Mouse (Mus musculus): ENCODE results near the gene Arhgap15. TPM values are rescaled to one million over a fixed set of nuclear protein-coding genes. Genes with fewer than 3 reads are reported as not detected.

The Arhgap15 gene
- polyA plus RNA-seq, 1 experiment from 2014 or later = 0.38 TPM

DNA sequence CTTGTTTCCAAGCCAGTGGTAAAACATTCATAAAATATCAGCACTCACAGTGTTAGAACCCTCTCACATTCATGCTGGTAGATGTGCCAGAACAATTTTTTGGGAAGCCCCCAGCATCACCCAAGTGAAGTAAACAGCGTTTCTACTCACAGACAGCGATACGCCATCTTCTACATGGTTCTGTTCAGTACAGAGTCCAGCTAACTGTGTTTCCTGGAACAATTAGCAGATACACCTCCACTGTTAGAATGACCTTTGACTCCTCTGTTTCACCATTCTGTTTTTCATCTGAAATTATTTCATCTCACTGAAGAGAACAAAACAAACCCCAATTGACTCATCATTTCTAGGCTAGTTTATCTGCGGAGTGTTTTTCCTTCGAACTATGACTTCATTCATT is 394.0 kb downstream of the Arhgap15 start:
- WGBS = 95% methylated on average over 5 of the region's 5 CpGs
- H3K36me3 ChIP-seq (replicated peaks) = no peaks in the 10 kb centered on the region
- no peak for ATAC-seq (ENCODE audit: low FRiP score)
- no peak overlapping the region for H3K27ac ChIP-seq
- H3K4me1 ChIP-seq = no peaks in the 10 kb centered on the region
- no peak overlapping the region for H3K4me3 ChIP-seq (replicated peaks)
- no peak overlapping the region for H3K4me2 ChIP-seq
- no peaks in the 10 kb centered on the region for H3K9me3 ChIP-seq
- H3K27me3 ChIP-seq = no peaks in the 10 kb centered on the region
- H3K9ac ChIP-seq = no peak overlapping the region

DNA sequence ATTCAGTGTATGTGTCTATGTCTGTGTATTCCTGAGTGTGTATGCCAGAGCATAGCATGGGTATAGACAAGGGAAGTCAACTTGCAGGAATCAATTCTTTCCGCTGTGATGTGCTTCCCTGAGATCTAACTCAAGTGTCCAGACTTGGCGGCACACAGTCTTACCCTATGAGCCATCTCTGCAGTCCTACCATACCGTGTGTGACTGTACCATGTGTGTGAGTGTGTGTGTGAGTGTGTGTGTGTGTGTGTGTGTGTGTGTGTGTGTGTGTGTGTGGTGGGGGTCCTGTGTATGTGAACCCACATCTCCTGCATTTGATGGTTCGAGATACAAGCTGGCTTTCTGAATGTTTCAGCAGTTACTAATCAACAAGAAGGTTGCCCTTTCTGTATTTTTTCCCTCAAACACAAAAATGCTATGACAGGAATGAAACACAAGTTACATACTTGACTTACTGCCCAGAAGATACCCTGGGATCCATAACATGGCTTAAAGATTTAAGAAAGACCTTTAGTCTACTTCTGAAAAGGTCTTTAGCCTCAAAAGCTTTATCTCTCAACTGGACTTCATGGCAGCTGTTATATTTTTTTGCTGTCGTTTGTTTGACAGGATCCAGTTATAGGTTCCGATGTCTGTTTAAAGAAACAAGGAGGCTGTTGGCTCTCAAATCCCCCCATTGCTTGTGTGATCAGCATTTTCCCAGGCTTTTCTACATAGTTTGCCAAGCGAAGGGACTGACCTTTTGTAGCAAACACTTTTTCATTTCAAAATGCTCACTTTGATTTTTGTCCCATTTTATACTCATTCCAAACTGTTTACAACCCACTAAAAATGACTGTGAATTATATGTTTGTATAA is 397.7 kb downstream of the Arhgap15 start:
- ATAC-seq (ENCODE audit: low FRiP score) = no peak
- Histone ChIP-seq H3K27me3 (no peaks in the 10 kb centered on the region), H3K9me3 (no peaks in the 10 kb centered on the region), H3K36me3 (replicated peaks) (no peaks in the 10 kb centered on the region), H3K4me3 (replicated peaks) (no peak overlapping the region), H3K4me1 (no peaks in the 10 kb centered on the region), H3K4me2 (no peak overlapping the region), H3K9ac (no peak overlapping the region), H3K27ac (no peak overlapping the region)
- WGBS = 91% methylated on average over 7 of the region's 7 CpGs

DNA sequence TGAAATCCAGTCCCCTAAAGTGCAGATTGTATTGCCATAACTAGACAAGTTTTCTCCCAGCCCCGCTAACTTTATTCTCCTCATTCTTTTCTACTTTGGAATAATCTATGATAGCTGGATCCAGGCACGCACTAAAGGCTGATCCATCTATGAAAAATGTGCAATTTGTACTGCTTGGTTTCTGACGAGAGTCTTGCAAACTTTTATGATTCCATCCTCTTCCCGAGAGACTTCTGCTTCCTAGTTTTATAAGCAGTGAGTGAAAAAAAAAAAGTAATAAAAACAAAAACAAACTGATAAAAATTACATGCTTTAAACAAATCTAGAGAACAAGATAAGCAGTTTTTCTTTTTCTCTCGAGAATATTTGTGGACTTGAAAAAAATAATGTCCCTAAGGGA is 398.9 kb downstream of the Arhgap15 start:
- no peak overlapping the region for H3K4me3 ChIP-seq (replicated peaks)
- H3K36me3 ChIP-seq (replicated peaks) = no peaks in the 10 kb centered on the region
- no peaks in the 10 kb centered on the region for H3K27me3 ChIP-seq
- H3K4me2 ChIP-seq = no peak overlapping the region
- no peaks in the 10 kb centered on the region for H3K4me1 ChIP-seq
- no peaks in the 10 kb centered on the region for H3K9me3 ChIP-seq
- ATAC-seq (ENCODE audit: low FRiP score) = no peak
- 83% methylated on average over 5 of the region's 5 CpGs for WGBS
- H3K27ac ChIP-seq = no peak overlapping the region
- no peak overlapping the region for H3K9ac ChIP-seq

DNA sequence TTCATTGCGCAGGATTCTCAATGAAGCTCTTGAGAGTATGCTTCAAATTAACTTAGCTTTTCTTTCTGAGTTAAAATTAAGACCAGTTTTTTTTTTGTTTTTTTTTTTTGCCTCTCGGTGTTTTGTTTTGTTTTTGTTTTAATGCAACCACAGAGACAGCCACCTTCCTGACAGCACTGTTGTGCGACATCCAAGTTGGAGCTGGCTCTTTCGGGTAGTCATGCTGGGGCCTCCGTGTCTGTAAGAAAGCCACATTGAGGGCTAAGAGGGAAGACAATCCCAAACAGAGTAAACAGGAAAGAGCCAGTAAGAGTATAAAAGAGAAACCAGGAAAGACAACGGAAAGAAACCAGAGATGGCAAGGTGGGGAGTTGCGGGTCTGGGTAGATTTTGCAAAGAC is 399.3 kb downstream of the Arhgap15 start:
- Histone ChIP-seq H3K36me3 (replicated peaks) (no peaks in the 10 kb centered on the region), H3K4me3 (replicated peaks) (no peak overlapping the region), H3K4me1 (no peaks in the 10 kb centered on the region), H3K4me2 (no peak overlapping the region), H3K9me3 (no peaks in the 10 kb centered on the region), H3K9ac (no peak overlapping the region), H3K27me3 (no peaks in the 10 kb centered on the region), H3K27ac (no peak overlapping the region)
- WGBS = 40% methylated on average over 7 of the region's 7 CpGs
- no peak for ATAC-seq (ENCODE audit: low FRiP score)

DNA sequence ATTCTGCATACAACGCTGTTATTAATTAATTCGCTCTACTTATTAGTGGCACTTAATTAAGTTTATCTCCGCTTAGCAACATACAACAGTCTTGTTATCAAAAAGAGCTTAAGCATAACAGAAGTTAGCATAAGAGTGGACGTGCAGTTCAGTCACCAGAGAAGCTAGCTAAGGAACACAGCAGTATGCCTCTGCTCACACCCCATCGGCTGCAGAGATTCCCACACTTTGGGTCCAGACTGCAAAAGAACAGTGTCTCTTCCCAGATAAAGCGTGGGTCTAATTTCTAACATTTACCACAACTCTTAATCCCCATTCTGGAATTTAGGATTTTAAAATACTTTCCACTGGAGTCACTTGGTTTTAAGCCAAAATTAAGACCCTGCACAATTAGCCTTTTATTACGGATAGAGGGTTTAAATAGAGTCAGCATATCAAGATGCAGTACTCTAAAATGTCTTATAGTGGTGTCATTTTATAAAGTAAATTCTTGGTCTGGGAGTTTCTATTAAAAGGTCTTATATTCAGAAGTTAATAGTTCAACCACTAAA is 400.0 kb downstream of the Arhgap15 start:
- no peaks in the 10 kb centered on the region for H3K36me3 ChIP-seq (replicated peaks)
- no peak overlapping the region for H3K4me3 ChIP-seq (replicated peaks)
- no peaks in the 10 kb centered on the region for H3K9me3 ChIP-seq
- no peak overlapping the region for H3K9ac ChIP-seq
- H3K4me1 ChIP-seq = no peaks in the 10 kb centered on the region
- WGBS = 54% methylated on average over 7 of the region's 7 CpGs
- no peak for ATAC-seq (ENCODE audit: low FRiP score)
- no peak overlapping the region for H3K4me2 ChIP-seq
- no peak overlapping the region for H3K27ac ChIP-seq
- no peaks in the 10 kb centered on the region for H3K27me3 ChIP-seq

DNA sequence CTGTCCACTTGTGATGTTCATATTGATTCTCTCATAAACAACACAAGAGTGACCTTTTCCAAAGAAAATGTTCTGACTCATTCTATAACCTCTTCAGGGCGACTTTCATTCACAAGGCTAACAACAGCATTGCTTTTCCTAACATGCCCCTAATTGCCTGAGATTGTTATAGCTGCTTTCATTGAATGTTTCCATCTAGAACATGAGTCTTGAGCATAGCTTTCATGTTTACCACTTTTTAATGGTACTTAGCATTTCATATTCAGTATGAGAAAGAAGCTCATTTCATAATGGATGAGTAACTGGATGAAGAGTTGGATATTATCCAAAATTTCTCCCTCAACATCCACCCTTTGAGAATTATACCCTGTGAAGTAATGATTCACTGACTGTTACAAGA is 403.7 kb downstream of the Arhgap15 start:
- no peak overlapping the region for H3K9ac ChIP-seq
- H3K27me3 ChIP-seq = no peaks in the 10 kb centered on the region
- H3K4me1 ChIP-seq = no peaks in the 10 kb centered on the region
- no peaks in the 10 kb centered on the region for H3K36me3 ChIP-seq (replicated peaks)
- no peak overlapping the region for H3K4me2 ChIP-seq
- H3K27ac ChIP-seq = no peak overlapping the region
- WGBS = 81% methylated on average over 1 of the region's 1 CpGs
- no peaks in the 10 kb centered on the region for H3K9me3 ChIP-seq
- ATAC-seq (ENCODE audit: low FRiP score) = no peak
- no peak overlapping the region for H3K4me3 ChIP-seq (replicated peaks)

DNA sequence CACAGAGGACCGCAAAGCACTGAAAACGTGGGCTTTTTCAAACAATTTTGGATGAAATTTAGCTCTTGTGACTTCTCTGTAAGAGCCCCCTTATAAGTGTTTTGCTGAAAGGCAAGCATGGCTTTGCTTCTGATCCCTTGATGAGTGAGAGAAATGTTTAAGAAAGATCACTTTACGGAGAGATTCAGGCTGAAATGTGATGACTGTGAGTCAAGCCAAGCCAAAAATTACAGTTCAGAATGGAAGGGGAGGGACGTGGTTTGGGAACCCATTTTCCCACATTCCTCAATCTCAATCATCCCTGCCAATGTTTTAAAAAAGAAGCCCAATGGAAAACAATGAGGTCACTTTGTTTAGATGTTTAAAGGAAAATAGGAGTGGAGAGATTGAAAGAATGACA is 411.7 kb downstream of the Arhgap15 start:
- H3K36me3 ChIP-seq (replicated peaks) = no peaks in the 10 kb centered on the region
- H3K4me1 ChIP-seq = no peaks in the 10 kb centered on the region
- H3K4me2 ChIP-seq = no peak overlapping the region
- no peak for ATAC-seq (ENCODE audit: low FRiP score)
- H3K27me3 ChIP-seq = no peaks in the 10 kb centered on the region
- H3K27ac ChIP-seq = no peak overlapping the region
- H3K9ac ChIP-seq = no peak overlapping the region
- H3K9me3 ChIP-seq = no peaks in the 10 kb centered on the region
- no peak overlapping the region for H3K4me3 ChIP-seq (replicated peaks)
- 73% methylated on average over 4 of the region's 4 CpGs for WGBS

DNA sequence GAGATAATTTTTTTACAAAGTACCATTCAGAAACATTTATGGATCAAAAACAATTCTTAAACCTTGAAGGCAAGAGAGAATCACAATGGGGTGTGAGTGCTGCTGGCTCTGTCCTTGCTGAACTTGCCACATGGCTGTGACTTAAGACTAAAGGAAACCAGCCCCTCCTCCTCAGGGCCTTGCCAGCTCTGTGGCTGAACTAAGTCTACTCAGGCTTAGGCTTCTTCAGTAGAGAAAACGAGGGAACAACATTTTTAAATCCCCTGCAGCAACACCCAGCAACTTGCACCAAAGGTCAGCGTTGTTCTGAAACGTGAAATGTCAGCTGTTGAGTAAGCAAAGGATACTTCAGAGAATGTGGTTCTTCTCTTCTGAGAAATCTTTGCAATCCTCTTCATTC is 417.2 kb downstream of the Arhgap15 start:
- no peak for ATAC-seq (ENCODE audit: low FRiP score)
- H3K4me1 ChIP-seq = no peaks in the 10 kb centered on the region
- no peaks in the 10 kb centered on the region for H3K27me3 ChIP-seq
- H3K36me3 ChIP-seq (replicated peaks) = no peaks in the 10 kb centered on the region
- H3K9ac ChIP-seq = no peak overlapping the region
- WGBS = 56% methylated on average over 3 of the region's 3 CpGs
- no peak overlapping the region for H3K4me2 ChIP-seq
- no peak overlapping the region for H3K4me3 ChIP-seq (replicated peaks)
- no peaks in the 10 kb centered on the region for H3K9me3 ChIP-seq
- no peak overlapping the region for H3K27ac ChIP-seq

DNA sequence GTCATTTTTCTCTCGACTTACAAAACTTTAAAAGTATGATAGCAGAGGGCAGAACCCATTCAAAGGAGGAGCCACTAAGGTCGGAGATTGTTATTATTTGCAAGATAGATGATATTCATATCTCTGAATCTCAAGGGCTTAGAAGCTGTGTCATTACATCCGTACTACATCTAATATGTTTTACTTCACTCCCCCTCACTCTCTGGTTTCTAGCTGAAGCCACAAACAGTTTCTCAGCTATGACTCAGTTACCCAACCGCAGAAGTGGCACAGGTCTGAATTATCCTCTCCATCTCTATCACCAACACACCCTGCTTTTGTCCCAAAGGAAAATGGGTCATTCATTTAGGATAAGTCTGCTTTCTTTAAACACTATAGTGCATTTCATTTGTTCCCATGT is 418.1 kb downstream of the Arhgap15 start:
- Histone ChIP-seq H3K4me2 (no peak overlapping the region), H3K36me3 (replicated peaks) (no peaks in the 10 kb centered on the region), H3K4me3 (replicated peaks) (no peak overlapping the region), H3K27me3 (no peaks in the 10 kb centered on the region), H3K9ac (no peak overlapping the region), H3K27ac (no peak overlapping the region), H3K9me3 (no peaks in the 10 kb centered on the region), H3K4me1 (no peaks in the 10 kb centered on the region)
- no peak for ATAC-seq (ENCODE audit: low FRiP score)
- 93% methylated on average over 4 of the region's 4 CpGs for WGBS

DNA sequence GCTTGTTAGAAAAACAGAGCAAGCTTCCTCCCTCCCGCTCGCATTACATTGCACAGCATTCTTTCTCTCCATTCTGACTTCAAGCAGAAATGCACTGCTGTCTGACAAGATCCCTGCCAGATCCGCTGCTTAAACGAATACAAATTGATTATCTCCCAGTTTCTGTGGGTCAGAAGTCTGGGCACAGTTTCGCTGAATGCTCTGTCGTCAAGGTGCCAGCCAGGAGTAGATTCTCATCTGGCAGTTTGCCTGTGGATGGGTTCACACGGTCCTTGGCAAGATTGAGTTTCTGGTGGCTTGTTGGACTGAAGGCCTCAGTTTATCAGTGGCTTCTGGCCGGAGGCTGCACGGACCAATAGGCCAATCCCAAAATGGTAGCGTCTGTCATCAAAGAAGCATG is 435.9 kb downstream of the Arhgap15 start:
- Histone ChIP-seq H3K9ac (no peak overlapping the region), H3K36me3 (replicated peaks) (no peaks in the 10 kb centered on the region), H3K9me3 (no peaks in the 10 kb centered on the region), H3K27ac (no peak overlapping the region), H3K4me3 (replicated peaks) (no peak overlapping the region), H3K4me1 (no peaks in the 10 kb centered on the region), H3K27me3 (no peaks in the 10 kb centered on the region), H3K4me2 (no peak overlapping the region)
- 87% methylated on average over 10 of the region's 10 CpGs for WGBS
- ATAC-seq (ENCODE audit: low FRiP score) = no peak

DNA sequence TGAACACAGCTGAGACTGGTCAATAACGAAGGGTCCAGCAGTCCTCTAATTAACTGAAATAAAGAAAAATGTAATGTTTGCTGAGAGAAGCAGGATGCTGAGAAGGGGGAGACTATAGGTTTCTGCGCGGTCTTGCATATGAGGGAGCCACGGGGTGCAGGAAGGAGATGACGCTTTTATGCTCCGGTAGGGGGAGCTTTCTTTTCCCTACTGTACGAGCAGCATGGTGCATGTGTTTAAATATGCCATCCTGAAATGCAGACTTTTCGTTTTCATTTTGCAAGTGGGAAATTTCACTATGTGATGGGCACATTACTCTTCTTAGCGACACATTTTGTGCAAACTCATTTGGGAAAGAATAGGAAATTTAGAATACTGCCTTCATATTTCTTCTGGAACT is 442.1 kb downstream of the Arhgap15 start:
- Histone ChIP-seq H3K4me2 (no peak overlapping the region), H3K4me1 (no peaks in the 10 kb centered on the region), H3K36me3 (replicated peaks) (no peaks in the 10 kb centered on the region), H3K9me3 (no peaks in the 10 kb centered on the region), H3K27me3 (no peaks in the 10 kb centered on the region), H3K27ac (no peak overlapping the region), H3K9ac (no peak overlapping the region), H3K4me3 (replicated peaks) (no peak overlapping the region)
- 83% methylated on average over 9 of the region's 9 CpGs for WGBS
- no peak for ATAC-seq (ENCODE audit: low FRiP score)

DNA sequence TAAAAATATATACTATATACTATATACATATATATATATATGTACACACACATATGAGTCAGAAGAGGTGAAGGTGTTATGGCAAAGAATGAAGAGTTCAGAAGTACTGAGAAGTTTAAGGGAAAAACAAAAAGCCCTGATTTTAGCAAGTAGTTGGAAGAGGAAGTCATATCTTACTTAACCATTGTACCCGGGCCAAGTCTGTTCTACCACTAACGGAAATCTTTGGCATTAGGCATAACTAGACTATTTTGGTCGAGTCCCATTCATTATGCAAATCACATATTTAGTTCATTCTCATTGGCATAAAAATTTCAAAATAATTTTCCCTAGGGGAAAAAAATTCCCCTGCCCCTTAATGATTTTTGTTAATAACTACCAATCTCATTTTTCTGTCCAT is 443.4 kb downstream of the Arhgap15 start:
- Histone ChIP-seq H3K9ac (no peak overlapping the region), H3K27ac (no peak overlapping the region), H3K27me3 (no peaks in the 10 kb centered on the region), H3K4me2 (no peak overlapping the region), H3K36me3 (replicated peaks) (no peaks in the 10 kb centered on the region), H3K9me3 (no peaks in the 10 kb centered on the region), H3K4me3 (replicated peaks) (no peak overlapping the region), H3K4me1 (no peaks in the 10 kb centered on the region)
- WGBS = 86% methylated on average over 3 of the region's 3 CpGs
- no peak for ATAC-seq (ENCODE audit: low FRiP score)

DNA sequence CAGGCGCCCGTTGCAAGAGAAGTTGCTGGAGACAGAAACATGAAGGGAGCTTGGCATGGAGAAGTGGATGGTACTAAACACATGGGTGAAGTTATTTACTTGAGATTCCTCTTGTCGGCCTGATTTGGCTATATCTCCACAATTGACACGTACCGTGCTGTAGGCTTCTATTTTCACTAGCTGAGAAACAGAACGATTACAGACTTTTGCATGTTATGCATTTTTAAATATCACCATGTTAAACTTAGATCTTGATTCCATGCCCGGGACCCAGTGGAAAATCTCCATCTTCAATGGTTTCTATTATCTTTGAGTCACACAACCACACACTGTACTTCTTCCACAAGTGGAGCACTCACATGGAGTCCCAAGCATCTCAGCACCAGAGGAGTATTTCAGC is 466.9 kb downstream of the Arhgap15 start:
- Histone ChIP-seq H3K4me2 (no peak overlapping the region), H3K27ac (no peak overlapping the region), H3K36me3 (replicated peaks) (no peaks in the 10 kb centered on the region), H3K4me3 (replicated peaks) (no peak overlapping the region), H3K4me1 (peaks cover 10% of the 10 kb centered on the region; the same call in 1 of the 2 replicates), H3K9ac (no peak overlapping the region), H3K9me3 (no peaks in the 10 kb centered on the region), H3K27me3 (no peaks in the 10 kb centered on the region)
- ATAC-seq (ENCODE audit: low FRiP score) = no peak
- WGBS = 95% methylated on average over 7 of the region's 7 CpGs
